Mouse (Mus musculus): ENCODE data around the gene Snrnp25.

GRCm38 (mm10) chr11:32245614-32246013, 40.4 kb downstream of the Snrnp25 start:
- TF ChIP-seq CTCF (IDR thresholded peaks at IDR 0.05; ENCODE audit: low read depth, low read length) (no peak), POLR2A (IDR thresholded peaks at IDR 0.05; ENCODE audit: insufficient read depth, low read length) (no peak), EP300 (IDR thresholded peaks at IDR 0.05; ENCODE audit: insufficient read depth, low read depth, low read length) (no peak)

All from ES-Bruce4 (cell line).